Mouse (Mus musculus): ENCODE results near the gene Vwa2.

DNA sequence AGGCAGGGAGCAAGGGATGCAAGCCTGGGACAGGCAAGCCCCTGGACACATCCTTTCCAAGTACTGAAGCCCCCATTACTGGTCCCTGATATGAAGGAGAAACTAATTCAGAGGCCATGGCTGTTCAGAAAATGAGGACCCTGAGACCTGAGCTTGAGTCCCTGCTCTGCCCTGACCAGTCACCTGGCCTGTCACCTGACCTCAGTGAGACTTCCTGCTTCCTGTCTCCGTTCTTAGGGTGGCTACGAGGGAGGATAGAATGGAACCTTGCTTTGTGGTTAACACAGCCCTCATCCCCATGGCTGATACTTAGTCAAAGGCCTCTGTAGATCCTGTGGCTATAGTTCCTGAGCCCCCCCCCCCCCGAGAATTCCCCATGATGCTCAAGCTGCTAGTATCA lies 30.0 kb downstream of the Vwa2 start:
- no peak for TF ChIP-seq POLR2A (IDR thresholded peaks at IDR 0.05; ENCODE audit: control insufficient read depth, low read depth, low read length)
- no peak for TF ChIP-seq CTCF (IDR thresholded peaks at IDR 0.05; ENCODE audit: control insufficient read depth, insufficient read depth, insufficient replicate concordance, low read depth, low read length)
